Mouse (Mus musculus): ENCODE measurements around the gene 1700037H04Rik.

DNA sequence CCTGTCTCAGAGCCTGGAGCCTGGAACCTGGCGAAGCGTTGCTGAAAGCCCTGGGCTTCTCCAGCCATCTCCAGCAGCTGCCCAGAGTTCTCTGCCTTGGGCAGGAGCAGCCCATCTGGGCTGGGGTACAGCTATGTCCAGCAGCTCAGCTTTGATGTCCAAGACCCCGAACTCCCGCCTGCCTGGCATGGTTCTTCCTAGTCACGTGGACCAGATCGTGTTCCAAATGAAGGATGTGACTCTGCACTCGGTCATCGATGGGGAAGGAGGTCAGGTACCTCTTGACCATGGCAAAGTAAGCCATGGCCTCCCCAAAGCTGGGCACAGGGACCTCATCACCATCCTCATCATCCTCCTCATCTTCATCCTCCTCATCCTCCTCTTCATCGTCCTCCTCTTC lies 18.1 kb upstream of the 1700037H04Rik start:
- TF ChIP-seq CTCF (IDR thresholded peaks at IDR 0.05 in 2 of 3, conservative IDR thresholded peaks at IDR 0.05 in 1 of 3; ENCODE audit: control insufficient read depth in 1 of 3, insufficient read depth in 1 of 3, low read depth in 2 of 3, low read length in 3 of 3, poor library complexity in 1 of 3, severe bottlenecking in 1 of 3) (no peak), POLR2A (IDR thresholded peaks at IDR 0.05; ENCODE audit: control insufficient read depth in 1 of 2, insufficient read depth in 1 of 2, low read depth in 1 of 2, low read length in 2 of 2, poor library complexity in 1 of 2) (no peak), POLR2AphosphoS5 (IDR thresholded peaks at IDR 0.05; ENCODE audit: borderline replicate concordance, low read depth, low read length) (no peak), TBP (IDR thresholded peaks at IDR 0.05; ENCODE audit: low read depth, low read length) (no peak), GATA1 (IDR thresholded peaks at IDR 0.05; ENCODE audit: low read depth, low read length) (no peak)
